Mouse (Mus musculus) hematopoietic multipotent progenitor cell, adult 10-12 weeks (in vitro differentiated cells): ENCODE results near the gene Wdr73. TPM values are rescaled to one million over a fixed set of nuclear protein-coding genes. Genes with fewer than 3 reads are reported as not detected.

ENCODE experiments used
- polyA plus RNA-seq: library from polyadenylated mRNA; stranded (reverse); fragments of >175 nt; gene quantifications from 2 replicates; pipeline ENCODE4 v1.2.3, GENCODE M21; 2012; ENCODE audit warnings: low replicate concordance

Wdr73 gene
- polyA plus RNA-seq = 5.1 and 11.7 TPM in 2 replicates

DNA sequence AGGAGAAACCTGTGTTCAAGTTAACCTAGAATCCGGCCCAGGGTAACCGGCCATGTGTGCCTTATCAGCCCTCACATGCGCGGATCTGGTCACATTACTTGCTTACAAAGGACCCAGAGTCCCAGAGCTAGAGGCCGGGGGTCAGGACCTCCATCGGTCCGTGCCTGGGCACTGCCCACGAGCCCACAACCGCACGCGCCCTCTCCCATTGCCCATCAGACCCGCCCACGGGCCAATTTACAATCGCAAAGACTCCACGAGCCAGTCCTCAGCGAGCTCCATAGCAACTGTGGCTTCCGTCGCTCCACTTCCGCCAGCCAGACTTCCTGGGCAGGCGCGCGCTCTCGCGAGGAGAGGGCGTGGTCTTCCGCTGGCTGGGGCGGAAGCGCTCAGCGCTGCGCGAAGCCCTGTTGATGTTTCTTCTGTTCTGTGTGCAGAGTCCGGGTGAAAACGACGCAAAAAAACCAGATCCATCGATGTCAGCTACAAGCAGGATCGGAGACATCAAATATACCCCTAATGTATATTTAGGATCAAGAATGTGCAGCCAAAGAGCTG, at the start of gene Wdr73:
Gene Wdr73 (minus strand): TSS at position 326 of the 558 bp plus-strand sequence.

DNA sequence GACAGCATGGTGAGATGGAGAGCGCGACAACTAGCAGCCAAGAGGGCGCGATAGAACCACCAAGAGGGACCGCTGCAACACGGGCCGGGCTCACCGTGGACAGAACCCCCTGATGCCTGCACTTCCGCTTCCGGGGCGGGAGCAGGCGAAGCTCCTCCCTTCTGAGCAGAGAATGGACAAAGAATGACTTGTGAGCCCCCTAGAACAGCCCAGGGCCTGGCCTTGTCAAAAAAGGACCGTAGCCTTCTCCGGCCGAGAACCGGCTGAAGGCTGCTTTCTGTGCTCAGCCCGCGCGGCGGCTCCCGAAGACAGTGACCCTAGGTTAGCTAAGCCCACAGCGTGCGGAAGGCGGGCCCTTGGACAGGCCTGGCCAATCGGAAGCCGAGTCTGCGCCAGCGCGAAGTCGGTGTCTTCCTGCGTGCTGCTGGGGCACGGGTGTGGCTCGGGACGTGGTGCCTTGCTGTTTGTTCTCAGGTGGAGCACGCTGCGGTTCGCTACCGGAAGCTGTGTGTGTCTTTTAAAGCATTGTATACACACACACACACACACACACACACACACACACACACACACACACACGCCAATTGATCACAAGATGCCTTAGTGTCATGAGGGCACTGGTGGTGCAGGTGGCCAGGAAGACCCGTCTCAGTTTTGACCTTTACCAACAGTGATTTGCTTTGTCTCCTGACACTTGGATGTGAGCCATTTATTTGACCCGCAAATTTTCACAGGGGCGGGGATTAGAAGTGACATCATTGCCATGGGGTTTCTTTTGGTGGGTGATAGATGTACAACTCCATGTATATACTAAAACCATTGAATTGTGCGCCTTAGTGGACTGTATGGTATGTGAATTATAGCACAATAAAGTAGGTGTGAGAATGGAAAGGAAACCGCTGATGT, 46.6 kb upstream of the Wdr73 start, which contains the start of gene Sec11a:
Gene Sec11a (minus strand): TSS at position 336 of the 906 bp plus-strand sequence.

DNA sequence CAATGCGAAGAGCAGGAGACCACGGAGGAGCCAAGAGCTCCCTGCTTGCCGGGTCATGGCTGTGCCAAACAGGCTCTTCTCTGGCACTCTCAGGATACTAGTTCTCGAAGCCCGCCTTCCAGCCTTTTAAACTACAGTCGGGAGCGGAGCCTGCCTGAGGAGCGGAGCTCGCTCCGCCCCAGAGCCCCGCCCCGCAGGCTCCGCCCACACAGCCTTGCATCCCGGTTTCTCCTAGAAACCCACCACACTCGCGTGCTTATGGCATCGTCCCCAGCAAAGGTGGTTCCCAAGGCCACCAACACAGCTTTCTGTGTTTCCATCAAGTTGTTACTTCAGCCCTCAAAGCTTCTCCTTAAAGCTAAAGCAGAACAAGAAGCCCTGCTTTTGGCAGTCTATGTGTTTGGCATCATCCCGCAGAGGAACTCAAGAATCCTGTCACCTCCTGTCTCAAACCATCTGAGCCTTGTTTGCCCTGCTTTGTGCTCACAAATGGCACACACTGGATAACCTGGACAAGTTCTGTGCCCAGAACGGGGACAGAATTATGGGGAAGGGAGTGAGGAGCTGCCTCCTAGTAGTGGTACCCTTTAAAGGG, 3.9 kb upstream of the Wdr73 start, which contains the start of gene Nmb:
Gene Nmb (minus strand): TSS at position 156 of the 595 bp plus-strand sequence.

DNA sequence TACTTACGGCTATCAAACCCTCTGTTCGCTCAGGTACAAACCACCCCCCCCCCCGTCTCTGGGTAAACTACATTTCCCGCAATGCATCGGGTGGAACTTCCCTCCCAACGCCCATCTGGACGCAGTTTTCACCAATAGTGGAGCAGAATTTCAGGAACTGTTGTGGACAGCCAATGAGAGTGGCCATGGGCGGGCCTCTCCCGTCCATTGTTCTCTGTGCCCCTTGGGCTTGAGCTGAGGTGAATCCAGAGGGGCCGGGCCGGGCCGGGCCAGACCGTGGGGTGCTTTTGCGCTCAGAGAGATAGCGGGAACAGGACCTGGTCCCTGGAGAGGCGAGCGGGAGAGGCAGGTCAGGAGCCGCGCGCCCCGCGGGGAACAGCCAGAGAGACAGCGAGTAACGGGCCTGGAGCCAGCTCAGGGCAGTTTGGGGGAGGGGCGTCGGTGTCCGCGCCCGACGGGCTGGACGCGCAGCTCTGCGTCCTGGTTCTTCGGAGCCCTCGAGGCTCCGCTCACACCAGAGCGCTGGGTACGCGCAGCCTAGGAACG, 40.3 kb downstream of the Wdr73 start, which contains the start of gene Zscan2:
Gene Zscan2 (plus strand): TSS at position 192 of the 546 bp plus-strand sequence.

Other genes with a start within 250 kb of the Wdr73 start
- 35.2 and 68.1 TPM in 2 replicates for gene Crtc3, start 212.4 kb downstream of the Wdr73 start, polyA plus RNA-seq
- 29.6 and 55.1 TPM in 2 replicates for gene Iqgap1, start 75.3 kb downstream of the Wdr73 start, polyA plus RNA-seq
- 13.5 and 15.7 TPM in 2 replicates for gene Zscan2, start 40.3 kb downstream of the Wdr73 start, polyA plus RNA-seq
- 11.9 and 12.8 TPM in 2 replicates for gene Nmb, start 3.8 kb upstream of the Wdr73 start, polyA plus RNA-seq
- gene Sec11a, start 46.5 kb upstream of the Wdr73 start, polyA plus RNA-seq = 3.5 and 8.6 TPM in 2 replicates
- gene Zfp592, start 92.4 kb upstream of the Wdr73 start, polyA plus RNA-seq = 39.9 and 78.6 TPM in 2 replicates
- 0.38 and 0.58 TPM in 2 replicates for gene Alpk3, start 156.3 kb upstream of the Wdr73 start, polyA plus RNA-seq
- gene Slc28a1, start 213.5 kb upstream of the Wdr73 start, polyA plus RNA-seq = not detected in 2 replicates